Mouse (Mus musculus) E14TG2a.4 (cell line): ENCODE results near the gene Tmem115.

Experiments
- CTCF ChIP-seq: conservative IDR thresholded peaks from 2 replicates; pipeline ENCODE4 v1.5.1; 2014; ENCODE audit warnings: low read length
- NANOG ChIP-seq: IDR thresholded peaks from 2 replicates; pipeline ENCODE4 v1.6.1; 2014; ENCODE audit warnings: borderline replicate concordance, low read length, mixed read lengths
- POU5F1 ChIP-seq: IDR thresholded peaks from 2 replicates; pipeline ENCODE4 v1.6.1; 2014; ENCODE audit warnings: low read length, borderline replicate concordance

DNA sequence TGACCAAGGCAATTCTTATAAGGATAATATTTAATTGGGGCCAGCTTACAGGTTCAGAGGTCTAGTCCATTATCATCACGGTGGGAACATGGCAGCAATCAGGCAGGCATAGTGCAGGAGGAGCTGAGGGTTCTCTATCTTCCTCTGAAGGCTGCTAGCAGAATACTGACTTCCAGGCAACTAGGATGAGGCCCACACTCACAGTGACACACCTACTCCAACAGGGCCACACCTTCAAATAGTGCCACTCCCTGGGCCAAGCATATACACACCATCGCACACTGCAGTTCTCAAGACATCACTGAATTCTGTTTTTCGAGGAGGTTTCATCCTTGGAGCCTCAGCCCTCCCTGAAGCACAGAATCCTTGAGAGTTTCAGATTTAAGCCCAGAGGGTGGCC, 37.4 kb upstream of the Tmem115 start:
- TF ChIP-seq CTCF = no peak
- TF ChIP-seq NANOG = no peak
- TF ChIP-seq POU5F1 = no peak
